Mouse (Mus musculus): Measurements from ENCODE around the gene Sarnp. TPM values are rescaled to one million over a fixed set of nuclear protein-coding genes. Genes with fewer than 3 reads are reported as not detected.
"Not testable (repeated sequence)": the region's sequence is repeated elsewhere in the genome, so short reads cannot be mapped to it uniquely, and the experiment has no call there.

The Sarnp gene
- polyA plus RNA-seq, 1 experiment from 2014 or later: 227 TPM

- 4% methylated on average over 13 of the region's 13 CpGs for WGBS
- H3K4me2 ChIP-seq (replicated peaks): peak overlapping the region; percentile 81
Observed at GRCm38 (mm10) chr10:128822135-128822534, 5.0 kb downstream of the Sarnp start.

GRCm38 (mm10) chr10:128823087-128823486 is 6.0 kb downstream of the Sarnp start:
- 77% methylated on average over 4 of the region's 4 CpGs for WGBS
- H3K27ac ChIP-seq; H3K9me3 ChIP-seq; ATAC-seq (ENCODE audit: insufficient number of reproducible peaks, insufficient read depth, low FRiP score, low TSS enrichment); H3K9ac ChIP-seq; H3K27me3 ChIP-seq: not testable (repeated sequence)
- Histone ChIP-seq H3K36me3 (peaks cover 25% of the 10 kb centered on the region), H3K4me1 (peaks cover 14% of the 10 kb centered on the region; the same call in 1 of the 2 replicates), H3K4me2 (replicated peaks) (peak overlapping the region; percentile 81), H3K4me3 (peak overlapping the region; percentile 91)

More at GRCm38 (mm10) chr10:128822135-128822534, 5.0 kb downstream of the Sarnp start:
- ATAC-seq (ENCODE audit: insufficient number of reproducible peaks, insufficient read depth, low FRiP score, low TSS enrichment): no peak
- Histone ChIP-seq H3K9me3 (no peaks in the 10 kb centered on the region), H3K9ac (peak overlapping the region; percentile 83), H3K27ac (peak overlapping the region; percentile 65; the same call in 1 of the 2 replicates), H3K36me3 (peaks cover 23% of the 10 kb centered on the region), H3K4me1 (peaks cover 14% of the 10 kb centered on the region; the same call in 1 of the 2 replicates), H3K27me3 (no peaks in the 10 kb centered on the region), H3K4me3 (peak overlapping the region; percentile 91)

- Histone ChIP-seq H3K9me3 (no peaks in the 10 kb centered on the region), H3K4me3 (no peak overlapping the region), H3K27me3 (no peaks in the 10 kb centered on the region), H3K9ac (no peak overlapping the region), H3K4me2 (replicated peaks) (no peak overlapping the region), H3K36me3 (peaks cover 20% of the 10 kb centered on the region), H3K4me1 (peaks cover 14% of the 10 kb centered on the region; the same call in 1 of the 2 replicates), H3K27ac (no peak overlapping the region)
- 91% methylated on average over 9 of the region's 9 CpGs for WGBS
- no peak for ATAC-seq (ENCODE audit: insufficient number of reproducible peaks, insufficient read depth, low FRiP score, low TSS enrichment)
Observed at GRCm38 (mm10) chr10:128823821-128824220, 6.7 kb downstream of the Sarnp start.

GRCm38 (mm10) chr10:128837400-128837799 is 20.3 kb downstream of the Sarnp start:
- Histone ChIP-seq H3K4me3 (no peak overlapping the region), H3K9ac (no peak overlapping the region), H3K27me3 (no peaks in the 10 kb centered on the region), H3K27ac (no peak overlapping the region), H3K9me3 (no peaks in the 10 kb centered on the region), H3K4me1 (no peaks in the 10 kb centered on the region), H3K4me2 (replicated peaks) (no peak overlapping the region), H3K36me3 (peaks cover 72% of the 10 kb centered on the region)
- ATAC-seq (ENCODE audit: insufficient number of reproducible peaks, insufficient read depth, low FRiP score, low TSS enrichment): no peak

- ATAC-seq (ENCODE audit: insufficient number of reproducible peaks, insufficient read depth, low FRiP score, low TSS enrichment): no peak
- Histone ChIP-seq H3K36me3 (peaks cover 70% of the 10 kb centered on the region), H3K4me2 (replicated peaks) (no peak overlapping the region), H3K9ac (no peak overlapping the region), H3K9me3 (no peaks in the 10 kb centered on the region), H3K4me3 (no peak overlapping the region), H3K4me1 (no peaks in the 10 kb centered on the region), H3K27ac (no peak overlapping the region), H3K27me3 (no peaks in the 10 kb centered on the region)
Observed at GRCm38 (mm10) chr10:128839434-128839833, 22.3 kb downstream of the Sarnp start.

GRCm38 (mm10) chr10:128840612-128841011 is 23.5 kb downstream of the Sarnp start:
- Histone ChIP-seq H3K27ac (no peak overlapping the region), H3K9ac (no peak overlapping the region), H3K9me3 (no peaks in the 10 kb centered on the region), H3K36me3 (peaks cover 68% of the 10 kb centered on the region), H3K4me1 (no peaks in the 10 kb centered on the region), H3K4me3 (no peak overlapping the region), H3K4me2 (replicated peaks) (no peak overlapping the region), H3K27me3 (no peaks in the 10 kb centered on the region)
- ATAC-seq (ENCODE audit: insufficient number of reproducible peaks, insufficient read depth, low FRiP score, low TSS enrichment): no peak

GRCm38 (mm10) chr10:128843260-128843659 is 26.1 kb downstream of the Sarnp start:
- Histone ChIP-seq H3K4me3 (no peak overlapping the region), H3K9ac (no peak overlapping the region), H3K9me3 (no peaks in the 10 kb centered on the region), H3K4me2 (replicated peaks) (no peak overlapping the region), H3K27ac (no peak overlapping the region), H3K27me3 (no peaks in the 10 kb centered on the region), H3K36me3 (peaks cover 62% of the 10 kb centered on the region), H3K4me1 (no peaks in the 10 kb centered on the region)
- 92% methylated on average over 5 of the region's 5 CpGs for WGBS
- no peak for ATAC-seq (ENCODE audit: insufficient number of reproducible peaks, insufficient read depth, low FRiP score, low TSS enrichment)

- Histone ChIP-seq H3K27ac (no peak overlapping the region), H3K9ac (no peak overlapping the region), H3K9me3 (no peaks in the 10 kb centered on the region), H3K4me3 (no peak overlapping the region), H3K27me3 (no peaks in the 10 kb centered on the region), H3K36me3 (peaks cover 65% of the 10 kb centered on the region), H3K4me1 (no peaks in the 10 kb centered on the region), H3K4me2 (replicated peaks) (no peak overlapping the region)
- no peak for ATAC-seq (ENCODE audit: insufficient number of reproducible peaks, insufficient read depth, low FRiP score, low TSS enrichment)
- 74% methylated on average over 2 of the region's 2 CpGs for WGBS
Observed at GRCm38 (mm10) chr10:128845516-128845915, 28.4 kb downstream of the Sarnp start.

- WGBS: 98% methylated on average over 4 of the region's 4 CpGs
- H3K9ac ChIP-seq: no peak overlapping the region
- H3K9me3 ChIP-seq: no peaks in the 10 kb centered on the region
- no peak overlapping the region for H3K4me3 ChIP-seq
- no peak overlapping the region for H3K27ac ChIP-seq
- no peak overlapping the region for H3K4me2 ChIP-seq (replicated peaks)
- ATAC-seq (ENCODE audit: insufficient number of reproducible peaks, insufficient read depth, low FRiP score, low TSS enrichment): no peak
- H3K27me3 ChIP-seq: no peaks in the 10 kb centered on the region
- H3K36me3 ChIP-seq: peaks cover 59% of the 10 kb centered on the region
- no peaks in the 10 kb centered on the region for H3K4me1 ChIP-seq
Observed at GRCm38 (mm10) chr10:128846664-128847063, 29.5 kb downstream of the Sarnp start.

- ATAC-seq (ENCODE audit: insufficient number of reproducible peaks, insufficient read depth, low FRiP score, low TSS enrichment): no peak
- peaks cover 49% of the 10 kb centered on the region for H3K36me3 ChIP-seq
- WGBS: 77% methylated on average over 2 of the region's 2 CpGs
Observed at GRCm38 (mm10) chr10:128848426-128848825, 31.3 kb downstream of the Sarnp start.

GRCm38 (mm10) chr10:128850339-128850738 is 33.2 kb downstream of the Sarnp start:
- Histone ChIP-seq H3K9ac (no peak overlapping the region), H3K27me3 (no peaks in the 10 kb centered on the region), H3K4me2 (replicated peaks) (no peak overlapping the region), H3K9me3 (no peaks in the 10 kb centered on the region), H3K27ac (no peak overlapping the region), H3K4me1 (no peaks in the 10 kb centered on the region), H3K4me3 (no peak overlapping the region), H3K36me3 (peaks cover 45% of the 10 kb centered on the region)
- WGBS: 73% methylated on average over 3 of the region's 3 CpGs
- no peak for ATAC-seq (ENCODE audit: insufficient number of reproducible peaks, insufficient read depth, low FRiP score, low TSS enrichment)

More at GRCm38 (mm10) chr10:128848426-128848825, 31.3 kb downstream of the Sarnp start:
- H3K4me1 ChIP-seq: no peaks in the 10 kb centered on the region
- H3K4me2 ChIP-seq (replicated peaks): no peak overlapping the region
- no peak overlapping the region for H3K27ac ChIP-seq
- no peaks in the 10 kb centered on the region for H3K9me3 ChIP-seq
- no peaks in the 10 kb centered on the region for H3K27me3 ChIP-seq
- H3K9ac ChIP-seq: no peak overlapping the region
- no peak overlapping the region for H3K4me3 ChIP-seq

- Histone ChIP-seq H3K4me3 (no peak overlapping the region), H3K4me2 (replicated peaks) (no peak overlapping the region), H3K4me1 (no peaks in the 10 kb centered on the region), H3K9ac (no peak overlapping the region), H3K36me3 (peaks cover 41% of the 10 kb centered on the region), H3K27ac (no peak overlapping the region), H3K27me3 (no peaks in the 10 kb centered on the region), H3K9me3 (no peaks in the 10 kb centered on the region)
- ATAC-seq (ENCODE audit: insufficient number of reproducible peaks, insufficient read depth, low FRiP score, low TSS enrichment): no peak
Observed at GRCm38 (mm10) chr10:128861176-128861575, 44.0 kb downstream of the Sarnp start.

GRCm38 (mm10) chr10:128866042-128866441 is 48.9 kb downstream of the Sarnp start:
- H3K27me3 ChIP-seq: no peaks in the 10 kb centered on the region
- no peak overlapping the region for H3K9ac ChIP-seq
- no peaks in the 10 kb centered on the region for H3K9me3 ChIP-seq
- no peak overlapping the region for H3K4me3 ChIP-seq
- no peaks in the 10 kb centered on the region for H3K4me1 ChIP-seq
- H3K4me2 ChIP-seq (replicated peaks): no peak overlapping the region
- H3K36me3 ChIP-seq: peaks cover 33% of the 10 kb centered on the region
- no peak overlapping the region for H3K27ac ChIP-seq
- no peak for ATAC-seq (ENCODE audit: insufficient number of reproducible peaks, insufficient read depth, low FRiP score, low TSS enrichment)
- 80% methylated on average over 3 of the region's 3 CpGs for WGBS
